21 mouse cellular contexts compared by ENCODE assay signal in genomic region chr1:128770786-128771185, GRCm38 (mm10).
DNase-seq lines count a peak whose midpoint lies in the region; ATAC-seq lines count a peak whose summit lies in the region.
"Had no signal": no experiment of that assay in that cellular context is flagged by ENCODE, and none has a peak within 500 bp of the region (broad histone marks: within the 10 kb centered on the region; RNA-seq: fewer than 3 reads in every experiment).

No protein-coding gene starts in this region.

- no peak for ATAC-seq in CD4-positive, CD25-positive, alpha-beta regulatory T cell, adult 4 months
- ATAC-seq: activated CD4-positive, CD25-positive, alpha-beta regulatory T cell, adult 4 months; forebrain, embryonic 13.5 days; forebrain, embryonic 15.5 days; forebrain, postnatal 0 days; Patski had no signal

- peak; percentile 46 for DNase-seq in CD4-positive, CD25-positive, alpha-beta regulatory T cell, adult 2 months (ENCODE audit: low read depth, low spot score)
- DNase-seq in heart, adult 11 months: peak; percentile 55
- DNase-seq in heart, adult 18-20 months: no peak
- DNase-seq in induced T-regulatory cell, adult 2 months (ENCODE audit: low read depth): peak; percentile 71
- DNase-seq in adipocyte (ENCODE audit: low spot score): no peak
- DNase-seq in cerebellum, adult 11 months: no peak
- DNase-seq: adrenal gland, adult 2 months; adrenal gland, postnatal 10 days; adrenal gland, postnatal 25 days; B cell, adult 2 months; cerebellum, adult 11-12 months; cerebellum, adult 2 months; cerebellum, adult 9-10 months; cerebellum, postnatal 10 days; cerebellum, postnatal 25 days; forebrain, postnatal 0 days had no signal

Comparison
In these comparisons a context has a peak if more than half of its experiments do, and no peak if none do; other contexts are left out.
1. DNase-seq: peak in CD4-positive, CD25-positive, alpha-beta regulatory T cell, adult 2 months (single experiment), heart, adult 11 months (single experiment) and induced T-regulatory cell, adult 2 months (single experiment); none in heart, adult 18-20 months (0 of 2), adipocyte (single experiment) and cerebellum, adult 11 months (single experiment).